Mouse (Mus musculus) megakaryocyte, adult 5-6 weeks (primary cell): ENCODE results near the gene S1pr4. TPM values are rescaled to one million over a fixed set of nuclear protein-coding genes. Genes with fewer than 3 reads are reported as not detected.
A peak's percentile ranks its signal among the peaks of the same experiment; 100 is the strongest.

Experiments
- ATAC-seq: 2 replicates; pipeline ENCODE4 v1.8.0; 2016; ENCODE audit warnings: mild to moderate bottlenecking, inconsistent platforms; ENCODE audit not compliant: poor library complexity, severe bottlenecking
- total RNA-seq, 2 experiments: library from RNA; stranded (forward) in 1 of 2; stranded (reverse) in 1 of 2; fragments of 153-499, 151-499 nt in 1 of 2; fragments of 221-1000, 200-1000 nt in 1 of 2; gene quantifications; 2 replicates each; pipeline versions ENCODE4 v1.2.3 to v1.2.4; 2015 to 2017

The S1pr4 gene
- total RNA-seq, 2 experiments from 2014 or later: 22.8 to 29.3 TPM

- peak; percentile 22 for ATAC-seq
These were observed 20.0 kb upstream of the S1pr4 start for GRCm38 (mm10) chr10:81519978-81520365.

DNA sequence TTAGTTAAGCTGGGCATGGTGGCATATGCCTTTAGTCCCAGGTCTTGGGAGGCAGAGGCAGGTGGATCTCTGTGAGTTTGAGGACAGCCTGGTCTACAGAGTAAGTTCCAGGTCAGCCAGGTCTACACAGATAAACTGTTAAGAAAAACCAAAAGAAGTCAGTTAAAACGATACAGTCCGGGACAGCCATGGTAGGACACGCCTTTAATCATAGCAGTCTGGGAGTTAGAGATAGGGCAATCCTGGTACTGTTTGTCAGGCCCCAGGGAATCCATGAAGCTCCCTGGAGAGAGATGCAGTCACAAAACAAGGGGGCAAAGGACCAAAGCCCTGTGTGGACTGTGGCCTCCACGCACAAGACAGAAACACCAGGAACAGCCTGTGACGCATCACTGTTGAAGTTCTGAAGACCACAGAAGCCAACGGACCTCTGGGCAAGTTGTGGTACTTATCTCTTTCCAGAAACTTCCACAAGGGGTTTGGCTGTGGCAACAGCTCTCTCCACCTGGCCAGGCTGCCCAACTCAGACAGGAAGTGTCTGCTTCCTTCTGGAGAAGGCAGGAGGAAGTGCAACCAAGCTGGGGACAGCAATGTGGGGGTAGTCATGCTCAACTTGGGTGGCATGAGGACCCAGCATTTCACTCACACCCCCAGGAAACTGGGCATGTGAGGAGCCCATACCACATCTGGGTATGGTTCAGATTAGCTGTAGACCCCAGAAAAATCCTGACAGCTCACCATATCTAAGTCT is 19.5 kb upstream of the S1pr4 start:
- ATAC-seq: peak; percentile 41

DNA sequence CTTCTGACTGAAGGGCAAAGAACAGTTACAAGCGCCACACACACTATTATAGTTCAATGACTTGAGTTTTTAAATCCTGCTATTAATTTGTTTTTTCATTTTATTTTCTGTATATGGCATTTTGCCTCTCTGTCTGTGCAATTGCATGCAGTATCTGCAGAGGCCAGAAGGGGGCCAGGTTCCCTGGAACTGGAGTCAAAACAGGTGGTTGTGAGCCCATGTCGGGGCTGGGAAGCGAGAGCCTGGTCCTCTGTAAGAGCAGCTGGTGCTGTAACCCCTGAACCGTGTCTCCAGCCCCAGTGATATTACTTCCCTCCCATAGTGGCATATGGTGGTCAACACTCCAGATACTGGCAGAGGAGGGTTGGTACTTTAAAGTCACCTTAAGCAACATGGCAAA is 18.6 kb upstream of the S1pr4 start:
- peak; percentile 42 for ATAC-seq

DNA sequence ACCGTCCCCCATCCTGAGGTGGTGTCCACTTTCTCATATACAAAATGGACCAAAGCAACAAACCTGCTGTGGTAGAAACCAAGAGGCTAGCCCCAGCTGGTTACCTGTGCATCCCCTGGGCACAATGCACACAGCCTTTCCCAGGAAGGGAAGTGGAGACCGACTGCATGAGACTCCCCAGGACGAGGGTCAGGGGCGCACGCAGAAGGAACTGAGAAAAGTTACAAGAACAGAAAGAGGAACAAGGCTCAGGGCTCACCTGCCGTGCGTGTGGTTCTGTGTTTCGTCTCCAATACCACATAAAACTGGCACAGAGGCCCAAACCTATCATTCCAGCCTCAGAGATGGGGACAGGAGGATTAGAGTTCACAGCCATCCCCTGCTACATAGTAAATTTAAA is 17.3 kb upstream of the S1pr4 start:
- ATAC-seq: peak; percentile 64

- ATAC-seq: no peak
These were observed 13.9 kb upstream of the S1pr4 start for GRCm38 (mm10) chr10:81513798-81514197.

DNA sequence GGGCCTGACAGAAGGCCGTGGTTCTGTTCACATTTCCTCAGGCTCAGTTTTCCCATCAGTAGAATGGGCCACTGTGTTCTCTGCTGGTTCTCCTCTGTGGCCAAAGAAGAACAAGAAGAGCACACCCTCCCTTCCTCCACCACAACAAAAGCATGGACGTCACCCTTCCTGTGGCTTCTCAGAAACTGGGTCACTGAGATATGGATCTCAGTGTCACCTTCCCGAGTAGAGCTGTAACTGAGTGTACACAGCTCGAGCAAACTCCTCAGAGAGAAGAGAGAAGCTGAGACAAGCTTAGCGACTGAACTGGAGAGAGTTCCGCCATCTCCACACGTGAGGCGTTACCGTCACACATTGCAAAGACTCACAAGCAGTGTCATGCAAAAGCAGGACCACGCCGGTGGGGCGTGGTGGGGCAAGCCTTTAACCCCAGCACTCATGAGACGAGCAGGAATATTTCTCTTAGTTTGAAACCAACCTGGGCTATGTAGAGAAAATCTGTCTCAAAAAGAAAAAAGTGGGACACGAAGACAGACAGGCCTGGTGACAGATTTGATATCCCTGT is 10.4 kb upstream of the S1pr4 start:
- ATAC-seq: peak; percentile 68

- peak; percentile 57 for ATAC-seq
These were observed 8.0 kb upstream of the S1pr4 start for GRCm38 (mm10) chr10:81507691-81508489.

GRCm38 (mm10) chr10:81507095-81507494 is 7.2 kb upstream of the S1pr4 start:
- no peak for ATAC-seq

GRCm38 (mm10) chr10:81505016-81505664 is 5.2 kb upstream of the S1pr4 start:
- ATAC-seq: peak; percentile 23

GRCm38 (mm10) chr10:81502658-81503057 is 2.7 kb upstream of the S1pr4 start:
- peak; percentile 67 for ATAC-seq

GRCm38 (mm10) chr10:81501863-81502262 is 1.9 kb upstream of the S1pr4 start:
- ATAC-seq: no peak

- peak; percentile 32 for ATAC-seq
These were observed 556 bp downstream of the S1pr4 start for GRCm38 (mm10) chr10:81499250-81499901.

DNA sequence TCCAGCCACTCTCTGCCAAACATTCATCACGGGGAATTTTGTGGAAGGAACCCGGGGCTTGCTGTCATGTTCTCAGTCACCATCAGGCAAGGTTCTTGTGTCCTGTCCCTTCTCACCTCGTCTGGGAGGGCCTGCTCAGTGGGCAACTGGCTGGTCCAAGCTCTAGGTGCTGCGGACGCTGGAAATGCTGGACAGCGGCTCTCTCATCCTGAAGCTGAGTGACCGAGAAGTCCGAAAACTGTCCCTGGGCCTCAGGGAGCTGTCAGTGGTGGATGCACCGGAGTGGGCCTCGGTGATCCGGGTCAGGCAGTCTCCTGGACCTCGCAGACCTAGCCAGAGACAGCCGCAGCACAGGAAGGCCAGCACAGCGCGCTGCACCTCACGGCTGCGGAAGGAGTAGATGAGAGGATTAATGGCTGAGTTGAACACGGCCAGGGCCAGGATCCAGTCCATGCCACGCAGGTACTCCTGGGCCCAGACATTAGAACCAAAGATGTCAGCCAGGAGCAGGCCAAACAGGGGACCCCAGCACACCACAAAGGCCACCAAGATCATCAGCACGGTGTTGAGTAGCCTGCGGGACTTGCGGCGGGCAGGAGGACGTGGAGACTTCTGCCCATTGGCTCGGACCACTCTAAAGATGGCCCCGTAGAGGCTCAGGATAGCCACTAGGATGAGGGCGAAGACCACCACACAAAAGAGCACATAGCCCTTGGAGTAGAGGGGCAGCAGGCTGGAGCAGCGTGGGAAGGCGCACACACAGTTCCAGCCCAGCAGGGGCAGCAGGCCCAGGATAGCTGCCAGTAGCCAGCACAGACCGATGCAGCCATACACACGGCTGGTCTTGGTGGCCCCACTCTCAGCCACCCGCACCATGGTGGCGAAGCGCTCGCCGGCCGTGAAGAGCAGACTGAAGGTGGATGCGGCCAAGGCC is 1.3 kb downstream of the S1pr4 start:
- ATAC-seq: 0 out of 2 replicates have a peak, but pooled peaks have one; percentile 5

DNA sequence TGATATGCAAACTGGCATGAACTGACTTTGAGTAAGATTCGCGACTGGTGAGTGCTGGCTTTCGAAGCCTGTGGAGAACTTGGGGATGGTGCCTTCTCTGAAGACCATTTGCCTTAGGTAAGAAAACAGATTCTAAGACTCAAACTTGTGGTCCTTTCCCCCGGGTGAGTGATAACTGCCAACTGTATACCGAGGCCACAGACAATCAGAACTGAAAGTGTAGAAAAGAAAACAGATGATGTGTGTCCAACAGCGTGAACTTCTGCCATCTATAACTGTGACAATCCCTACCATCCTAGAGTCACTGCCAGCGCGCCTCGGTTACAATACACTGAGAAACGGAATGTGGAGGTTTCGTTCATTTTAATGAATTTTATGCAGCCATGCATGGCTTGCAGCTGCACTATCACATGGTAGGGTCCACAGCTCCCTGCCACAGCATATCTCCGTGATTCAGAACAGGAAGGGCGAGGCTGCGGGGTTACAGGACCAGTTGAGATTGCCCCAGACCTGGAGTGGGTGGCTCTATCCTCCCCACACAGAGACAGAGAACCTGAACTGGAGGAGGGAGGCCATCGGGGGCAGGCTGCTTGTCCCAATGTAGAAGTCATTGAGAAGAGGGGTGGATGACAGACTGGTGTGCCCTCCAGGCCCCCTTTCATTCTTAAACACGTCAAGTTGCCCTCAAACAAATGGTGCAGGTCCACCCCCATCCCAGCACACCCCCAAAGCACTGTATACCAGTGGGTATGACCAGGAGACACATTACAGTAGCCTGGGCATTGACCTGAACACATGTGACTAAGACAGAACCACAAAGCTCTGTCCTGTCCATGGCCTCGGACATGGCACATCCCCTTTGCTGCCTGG is 2.3 kb downstream of the S1pr4 start:
- ATAC-seq: peak; percentile 23

- no peak for ATAC-seq
These were observed 3.0 kb downstream of the S1pr4 start for GRCm38 (mm10) chr10:81496969-81497368.

GRCm38 (mm10) chr10:81496264-81496901 is 3.5 kb downstream of the S1pr4 start, which contains the start of gene Ncln:
TSS of gene Ncln (minus strand) at chr10:81496392.
- peak; percentile 71 for ATAC-seq

GRCm38 (mm10) chr10:81495616-81496263 is 4.2 kb downstream of the S1pr4 start:
- ATAC-seq: no peak

- no peak for ATAC-seq
These were observed 4.8 kb downstream of the S1pr4 start for GRCm38 (mm10) chr10:81495151-81495550.
